Mouse (Mus musculus) cerebellum, adult 8-10 months (tissue): ENCODE measurements around the gene Ralgps1.

ENCODE experiments used
- DNase-seq: peaks from one replicate; pipeline ENCODE4 v3.0.0; 2022

Ralgps1 gene

GRCm38 (mm10) chr2:33207069-33207468, 164.2 kb downstream of the Ralgps1 start:
- DNase-seq, result no peak

GRCm38 (mm10) chr2:33205939-33206525, 165.3 kb downstream of the Ralgps1 start:
- no peak for DNase-seq

- no peak for DNase-seq
These were observed 166.3 kb downstream of the Ralgps1 start for GRCm38 (mm10) chr2:33204980-33205379.

- no peak for DNase-seq
These were observed 168.0 kb downstream of the Ralgps1 start for GRCm38 (mm10) chr2:33203284-33203683.

- DNase-seq, result no peak
These were observed 170.8 kb downstream of the Ralgps1 start for GRCm38 (mm10) chr2:33200368-33201068.

GRCm38 (mm10) chr2:33189976-33190375, 181.3 kb downstream of the Ralgps1 start:
- no peak for DNase-seq

- no peak for DNase-seq
These were observed 182.2 kb downstream of the Ralgps1 start for GRCm38 (mm10) chr2:33188925-33189670.

- DNase-seq, result no peak
These were observed 183.4 kb downstream of the Ralgps1 start for GRCm38 (mm10) chr2:33187874-33188273.

- DNase-seq, result no peak
These were observed 184.8 kb downstream of the Ralgps1 start for GRCm38 (mm10) chr2:33186505-33186904.

- no peak for DNase-seq
These were observed 186.0 kb downstream of the Ralgps1 start for GRCm38 (mm10) chr2:33185258-33185657.

GRCm38 (mm10) chr2:33184641-33185040, 186.6 kb downstream of the Ralgps1 start:
- DNase-seq, result no peak

GRCm38 (mm10) chr2:33183321-33183720, 188.0 kb downstream of the Ralgps1 start:
- DNase-seq, result no peak

GRCm38 (mm10) chr2:33179930-33180630, 191.2 kb downstream of the Ralgps1 start:
- DNase-seq, result no peak

- DNase-seq, result no peak
These were observed 191.9 kb downstream of the Ralgps1 start for GRCm38 (mm10) chr2:33179171-33179929.

- peak; percentile 68 for DNase-seq
These were observed 192.9 kb downstream of the Ralgps1 start for GRCm38 (mm10) chr2:33178243-33178932.

- DNase-seq, result no peak
These were observed 193.6 kb downstream of the Ralgps1 start for GRCm38 (mm10) chr2:33177443-33178242.

- no peak for DNase-seq
These were observed 194.4 kb downstream of the Ralgps1 start for GRCm38 (mm10) chr2:33176921-33177320.

GRCm38 (mm10) chr2:33176516-33176915, 194.8 kb downstream of the Ralgps1 start:
- DNase-seq, result no peak

GRCm38 (mm10) chr2:33173686-33174085, 197.6 kb downstream of the Ralgps1 start:
- no peak for DNase-seq

- DNase-seq, result no peak
These were observed 198.2 kb downstream of the Ralgps1 start for GRCm38 (mm10) chr2:33173126-33173525.
